Mouse (Mus musculus) cerebellum, adult 11 months (tissue): Measurements from ENCODE around the gene Fsd1.

ENCODE experiments used
- DNase-seq: peaks from one replicate; pipeline ENCODE4 v3.0.0; 2022

Gene Fsd1

DNA sequence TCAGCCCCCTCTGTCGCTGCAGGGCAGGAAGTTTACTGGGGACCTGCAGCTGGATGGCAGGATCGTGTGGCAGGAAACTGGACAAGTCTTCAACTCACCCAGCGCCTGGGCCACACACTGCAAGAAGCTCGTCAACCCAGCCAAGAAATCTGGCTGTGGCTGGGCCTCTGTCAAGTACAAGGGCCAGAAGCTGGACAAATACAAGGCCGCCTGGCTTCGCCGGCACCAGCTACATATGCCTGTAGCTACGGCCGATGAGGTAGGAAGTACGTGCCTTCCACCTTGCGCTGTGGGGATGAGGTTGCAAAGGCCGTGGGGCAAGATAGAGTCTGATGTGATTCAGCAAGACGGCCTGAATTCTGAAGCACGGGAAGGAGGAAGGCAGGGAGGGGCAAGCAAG lies 23.9 kb downstream of the Fsd1 start:
- no peak for DNase-seq

DNA sequence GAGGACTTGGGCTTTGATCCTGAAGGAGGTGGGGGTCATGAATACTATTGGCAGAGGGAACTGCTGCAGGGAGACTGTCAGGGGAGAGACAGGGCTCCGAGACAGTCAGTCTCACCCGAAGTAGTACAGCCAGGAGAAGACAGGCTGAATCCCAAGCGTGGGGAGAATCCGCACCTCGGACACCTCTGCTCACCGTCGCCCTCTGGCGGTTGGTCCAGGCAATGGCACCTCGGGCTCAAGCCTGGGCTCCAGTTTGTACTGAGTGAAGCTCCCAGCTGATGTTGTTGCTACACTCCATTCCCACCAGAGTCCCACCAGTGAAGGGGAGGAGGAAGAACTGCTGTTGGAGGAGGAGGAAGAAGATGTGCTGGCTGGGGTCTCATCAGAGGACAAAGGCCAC lies 24.4 kb downstream of the Fsd1 start:
- peak; percentile 77 for DNase-seq

DNA sequence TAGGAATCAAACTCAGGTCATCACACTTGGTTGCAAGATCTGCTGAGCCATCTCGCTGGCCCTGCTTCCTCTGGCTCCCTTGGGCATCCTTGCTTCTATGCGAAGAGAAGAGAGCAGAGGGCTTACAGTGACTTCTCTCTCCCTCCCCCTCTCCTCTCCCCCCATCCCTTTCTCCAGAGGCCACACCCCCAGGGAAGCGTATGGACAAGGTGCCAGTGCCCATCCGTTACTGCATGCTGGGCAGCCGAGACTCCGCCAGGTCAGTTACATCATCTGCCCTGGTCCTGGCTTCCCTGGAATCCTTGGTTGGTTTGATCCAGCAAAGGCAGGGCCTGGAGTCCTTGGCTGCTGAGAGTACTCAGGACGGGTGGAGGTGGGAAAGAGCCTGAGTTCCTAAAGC lies 25.1 kb downstream of the Fsd1 start:
- no peak for DNase-seq

DNA sequence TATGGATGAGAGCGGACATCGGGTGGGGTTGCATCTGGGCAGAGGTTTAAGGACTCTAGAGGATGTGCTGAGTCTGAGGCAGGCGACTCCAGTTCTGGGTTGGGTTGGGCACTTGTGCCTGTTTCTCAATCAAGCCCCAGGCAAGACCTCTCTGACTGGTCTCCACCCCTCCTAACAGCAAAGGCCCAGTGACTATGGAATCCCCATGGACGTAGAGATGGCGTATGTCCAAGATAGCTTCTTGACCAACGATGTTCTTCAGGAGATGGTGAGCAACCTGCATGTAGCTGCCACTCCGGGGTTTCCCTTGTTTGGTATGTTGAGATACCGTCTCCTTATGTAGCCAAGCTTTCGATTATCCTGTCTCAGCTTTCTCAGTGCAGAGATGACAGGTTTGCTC lies 29.0 kb downstream of the Fsd1 start:
- no peak for DNase-seq

DNA sequence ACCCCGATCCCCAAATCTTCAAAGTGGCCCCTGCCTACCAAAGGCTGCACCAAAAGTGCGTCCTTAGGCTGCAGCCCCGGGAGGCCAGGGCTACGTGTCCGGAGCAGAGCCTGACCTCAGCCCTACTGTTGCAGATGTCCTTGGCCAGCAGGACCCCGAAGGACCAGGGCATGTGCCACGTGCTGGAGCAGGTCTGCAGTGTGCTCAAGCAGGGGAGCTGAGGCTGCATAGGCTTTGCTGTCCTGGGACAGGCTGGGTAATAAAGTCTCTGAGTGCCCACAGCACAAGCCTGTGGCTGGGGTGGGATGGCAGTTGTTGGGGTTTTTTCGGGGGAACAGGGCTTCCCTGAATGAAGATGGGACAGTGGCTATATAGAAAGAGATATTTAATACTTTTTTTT lies 30.1 kb downstream of the Fsd1 start:
- DNase-seq, result no peak

DNA sequence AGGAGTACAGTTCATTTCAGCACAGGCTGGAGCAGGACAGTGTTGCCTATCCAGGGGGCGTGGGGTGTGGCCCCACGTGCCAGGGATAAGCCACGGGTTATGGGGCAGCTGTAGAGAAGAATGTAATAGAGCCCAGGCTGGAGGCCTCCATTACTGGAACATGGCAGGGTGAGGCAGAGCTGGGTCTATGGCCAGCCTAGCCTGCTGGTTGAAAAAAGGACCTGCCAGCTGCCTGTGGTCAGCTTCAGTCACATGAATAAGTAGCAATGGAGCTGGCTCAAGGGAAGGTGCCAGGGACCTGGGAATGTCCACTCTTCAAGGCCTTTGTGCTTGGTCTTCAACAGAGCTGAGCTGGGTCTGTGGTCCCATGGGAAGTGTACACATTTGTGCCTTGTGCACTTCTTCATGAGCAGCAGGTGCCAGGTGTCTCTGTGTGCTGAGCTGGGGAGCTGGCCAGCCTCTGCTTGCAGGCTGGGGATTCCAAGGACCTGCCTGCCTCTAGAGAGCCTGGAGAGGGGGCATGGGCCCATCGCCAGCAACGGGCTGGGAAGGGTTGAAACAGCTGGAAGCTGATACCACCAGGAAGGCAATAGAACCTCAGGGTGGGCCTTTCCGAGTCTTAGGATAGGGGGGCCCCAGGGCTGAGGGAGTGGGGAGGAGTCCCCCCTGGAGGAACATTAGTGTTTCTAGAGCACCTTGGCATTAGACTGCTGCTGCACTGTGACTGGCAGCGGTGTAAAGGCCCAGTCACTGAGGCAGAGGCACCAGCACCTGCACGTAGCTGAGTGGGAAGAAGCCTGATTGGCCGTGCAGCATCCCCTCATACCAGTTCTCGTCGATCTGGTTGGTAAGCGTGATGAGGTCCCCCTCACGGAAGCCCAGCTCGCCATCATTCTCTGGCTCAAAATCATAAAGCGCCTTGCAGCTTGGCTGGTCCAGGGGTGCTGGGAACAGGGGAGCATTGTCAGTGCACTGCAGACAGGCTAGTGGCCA lies 30.8 kb downstream of the Fsd1 start:
- DNase-seq, result no peak

DNA sequence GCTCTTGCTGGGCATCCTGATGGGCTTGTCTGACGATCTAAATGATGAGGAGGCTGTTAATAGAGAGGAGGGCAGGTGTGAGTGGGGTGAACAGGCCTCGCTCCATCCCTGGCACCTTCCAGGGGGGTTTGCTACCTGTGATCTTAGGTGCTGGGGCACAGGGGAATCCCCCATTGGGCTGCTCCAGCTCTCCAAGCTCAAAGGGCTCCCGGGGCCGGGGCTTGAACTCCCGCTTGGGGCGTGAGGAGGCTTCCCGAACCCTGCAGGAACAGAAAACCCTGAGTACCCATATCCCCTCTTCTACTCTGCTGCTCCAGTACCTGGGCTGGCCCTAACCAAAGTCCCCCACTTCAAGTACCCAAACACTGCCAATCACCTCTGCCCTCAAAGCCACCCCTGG lies 31.5 kb downstream of the Fsd1 start:
- DNase-seq, result no peak

DNA sequence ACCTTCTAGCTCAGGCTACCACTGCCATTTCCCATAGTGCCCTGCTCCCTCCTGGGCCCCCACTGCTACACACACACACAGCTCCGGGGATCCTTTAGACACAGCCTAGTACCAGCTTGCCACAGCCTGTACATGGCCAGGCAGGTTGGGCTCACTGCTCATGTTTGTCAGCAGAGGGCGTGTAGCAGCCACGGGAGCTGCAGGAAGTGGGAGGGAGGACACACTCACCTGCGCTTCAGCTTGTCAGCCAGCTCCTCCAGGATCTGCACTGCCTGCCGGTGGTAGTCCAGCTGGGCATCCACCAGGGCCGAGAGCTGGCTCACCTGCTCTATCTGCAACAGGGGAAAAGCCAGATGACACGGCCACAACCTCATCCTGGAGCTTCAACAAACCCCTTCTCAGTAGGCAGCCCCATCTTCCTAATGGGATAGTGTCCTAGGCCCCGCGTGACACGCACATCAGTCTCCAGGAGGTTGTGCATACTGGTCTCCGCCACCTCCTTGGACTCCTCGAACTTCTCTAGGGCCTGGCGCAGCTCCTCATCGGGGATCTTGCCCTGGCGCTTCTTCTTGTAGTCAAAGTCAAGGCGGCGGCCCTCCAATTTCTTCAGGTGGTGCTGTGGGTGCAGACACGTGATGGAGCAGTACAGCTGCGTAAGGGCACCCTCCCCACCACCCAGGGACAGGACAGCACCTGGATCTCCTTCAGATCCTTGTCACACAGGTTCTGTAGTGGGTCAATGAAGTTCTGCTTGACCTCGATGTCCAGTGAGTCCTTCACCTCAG lies 32.2 kb downstream of the Fsd1 start:
- peak; percentile 80 for DNase-seq

DNA sequence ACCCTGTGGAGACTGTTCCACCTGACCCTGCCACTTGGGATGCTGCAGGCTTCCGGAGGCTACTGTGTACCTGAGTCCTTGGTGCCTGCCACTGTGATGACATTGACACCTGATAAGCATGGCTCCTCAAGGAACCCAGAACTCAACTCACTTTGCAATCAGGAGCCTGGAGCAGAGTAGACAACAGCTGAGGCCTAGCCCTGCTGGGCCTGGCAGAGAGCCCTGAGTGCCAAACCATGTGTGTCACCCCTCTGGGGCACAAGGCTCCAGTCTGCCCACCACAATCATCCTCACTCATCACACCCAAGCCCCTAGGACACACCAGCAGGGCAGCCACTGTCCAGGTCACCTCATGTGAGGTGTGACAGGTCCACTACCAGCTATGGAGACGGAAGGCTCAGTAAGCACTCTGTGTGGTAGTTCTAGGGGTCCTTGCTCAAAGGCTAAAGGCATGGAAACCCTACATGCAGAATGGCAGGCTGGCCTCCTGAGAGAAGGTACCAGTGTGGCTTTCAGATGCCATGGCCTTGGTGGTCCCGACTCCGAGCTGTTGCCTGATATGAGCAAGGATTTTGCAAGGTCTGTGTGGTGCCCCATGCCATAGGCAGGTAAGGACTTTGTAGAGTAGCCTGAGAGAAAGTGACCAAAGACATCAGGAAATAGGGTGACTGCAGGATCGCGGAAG lies 34.2 kb downstream of the Fsd1 start:
- no peak for DNase-seq

DNA sequence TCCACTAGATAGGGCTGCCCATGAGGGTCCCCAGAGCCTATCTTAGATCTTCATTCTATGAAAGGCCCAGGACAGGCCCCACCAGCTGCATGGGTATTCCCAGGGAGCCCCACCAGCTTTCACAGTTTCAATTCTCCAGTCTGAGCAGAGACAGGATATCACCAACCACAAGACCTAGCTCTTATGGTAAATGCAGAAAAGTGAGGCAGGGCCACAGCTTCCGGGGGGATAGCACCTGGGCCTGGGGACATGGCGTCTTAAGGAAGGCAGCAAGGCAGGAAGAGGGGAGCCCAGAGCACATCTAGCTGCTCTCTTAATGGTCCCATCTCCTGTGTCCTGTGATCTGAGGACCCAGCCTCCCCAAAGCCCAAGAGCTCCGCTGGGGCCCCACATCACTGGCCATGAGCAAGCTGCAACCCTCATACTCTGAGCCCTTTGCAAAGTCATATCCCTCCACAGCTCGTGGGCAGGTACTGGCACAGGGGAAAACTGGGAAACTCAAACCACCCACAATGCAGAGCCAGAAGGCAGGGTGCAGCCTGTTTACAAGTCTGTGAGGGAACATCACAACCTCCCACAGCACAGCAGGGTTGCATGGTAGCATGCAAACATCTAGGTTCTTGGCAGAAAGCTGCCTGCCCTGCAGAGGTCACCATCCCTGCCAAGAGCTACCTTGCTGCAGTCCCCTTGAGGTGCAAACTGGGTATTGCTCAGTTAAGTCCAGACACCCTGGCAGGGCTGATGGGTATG lies 35.0 kb downstream of the Fsd1 start:
- DNase-seq, result peak; percentile 22

DNA sequence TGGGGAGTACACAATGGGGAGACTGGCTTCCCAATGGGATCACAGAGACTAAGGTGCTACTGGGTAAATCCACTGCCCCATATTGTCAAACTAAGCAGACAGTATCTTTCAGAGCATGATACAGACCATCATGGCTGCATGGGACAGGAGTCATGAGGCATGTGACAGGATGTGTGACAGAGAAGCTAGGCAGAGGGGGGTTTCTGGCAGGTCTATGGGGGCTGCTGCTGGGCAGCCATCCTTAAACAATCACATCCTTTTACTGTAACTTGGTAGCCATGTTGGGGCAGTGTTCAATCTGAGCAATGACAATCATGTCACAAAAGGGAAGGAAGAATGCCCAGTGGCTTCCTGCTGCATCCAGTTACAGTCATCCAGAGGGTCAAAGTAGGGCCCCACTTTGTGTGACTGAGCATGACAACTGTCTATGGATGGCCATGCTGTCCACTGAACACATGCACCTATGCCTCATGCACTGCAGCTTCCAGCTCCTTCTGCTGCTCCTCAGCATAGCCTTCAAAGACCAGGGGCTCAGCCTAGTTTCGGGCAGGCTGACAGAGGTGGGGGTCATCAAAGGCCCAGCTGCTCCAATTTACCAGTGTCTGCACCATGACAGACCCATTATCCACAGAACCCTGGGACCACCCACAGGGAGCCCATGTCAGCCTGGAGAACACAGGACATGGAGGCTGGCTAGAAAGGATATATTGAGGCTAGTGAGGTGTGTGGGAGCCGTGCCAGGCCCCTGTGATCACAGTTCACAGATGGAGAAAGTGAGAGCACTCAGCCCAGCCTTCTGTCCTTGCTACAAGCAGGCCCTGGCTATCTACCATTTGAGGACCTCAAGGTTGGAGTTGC lies 36.1 kb downstream of the Fsd1 start:
- peak; percentile 71 for DNase-seq

DNA sequence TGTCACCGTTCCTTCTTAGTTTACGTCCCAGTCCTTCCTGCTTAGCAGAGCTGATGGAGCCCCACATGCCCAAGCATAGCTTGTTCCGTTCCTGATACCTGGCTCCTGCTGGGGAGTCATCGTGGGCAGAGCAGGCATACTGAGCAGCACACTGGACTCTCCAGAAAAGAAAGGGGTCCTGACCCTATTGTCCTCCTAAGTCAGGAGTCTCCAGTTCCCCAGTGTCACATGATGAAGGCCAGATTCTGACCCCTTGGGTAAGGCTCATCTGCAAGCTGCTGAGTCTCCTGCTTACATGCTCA lies 36.6 kb downstream of the Fsd1 start:
- no peak for DNase-seq

DNA sequence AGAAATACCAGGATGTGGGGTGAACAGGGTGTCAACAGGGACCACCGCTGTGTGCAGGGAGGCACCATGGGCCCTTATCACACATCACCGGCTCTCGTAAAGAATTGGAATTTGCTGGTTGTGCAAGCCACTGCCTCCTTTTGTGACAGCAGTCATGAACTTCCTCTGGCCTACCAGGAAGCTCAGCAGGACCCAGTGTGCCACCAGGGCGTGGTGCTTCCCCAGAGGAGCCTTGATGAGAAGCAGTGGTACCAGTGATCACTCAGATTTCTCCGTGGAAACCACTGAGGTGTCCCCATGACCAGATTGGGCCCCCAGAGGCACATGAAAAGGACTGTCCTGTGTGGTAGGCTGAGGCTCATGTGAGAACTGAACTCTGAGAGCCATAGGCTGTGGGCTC lies 37.1 kb downstream of the Fsd1 start:
- DNase-seq, result peak; percentile 16

DNA sequence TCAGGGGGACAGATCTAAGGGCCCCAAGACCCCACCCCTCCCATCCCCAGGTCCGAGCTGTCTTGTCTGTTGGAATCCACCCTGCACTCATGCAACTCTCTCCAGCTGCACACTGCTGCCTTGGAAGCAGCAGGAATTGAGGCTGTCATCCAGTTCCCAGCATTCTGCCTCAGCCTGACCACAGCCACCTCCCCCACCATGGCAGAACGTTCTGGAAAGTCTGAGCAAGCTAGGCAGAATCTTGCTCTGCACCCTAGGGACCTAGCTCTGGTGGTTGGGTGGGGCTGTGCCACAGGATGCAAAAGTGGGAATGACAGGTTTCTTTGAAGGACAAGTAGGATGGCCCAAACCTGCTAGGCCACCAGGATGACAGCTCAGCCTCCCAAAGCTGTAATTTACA lies 38.2 kb downstream of the Fsd1 start:
- peak; percentile 10 for DNase-seq

DNA sequence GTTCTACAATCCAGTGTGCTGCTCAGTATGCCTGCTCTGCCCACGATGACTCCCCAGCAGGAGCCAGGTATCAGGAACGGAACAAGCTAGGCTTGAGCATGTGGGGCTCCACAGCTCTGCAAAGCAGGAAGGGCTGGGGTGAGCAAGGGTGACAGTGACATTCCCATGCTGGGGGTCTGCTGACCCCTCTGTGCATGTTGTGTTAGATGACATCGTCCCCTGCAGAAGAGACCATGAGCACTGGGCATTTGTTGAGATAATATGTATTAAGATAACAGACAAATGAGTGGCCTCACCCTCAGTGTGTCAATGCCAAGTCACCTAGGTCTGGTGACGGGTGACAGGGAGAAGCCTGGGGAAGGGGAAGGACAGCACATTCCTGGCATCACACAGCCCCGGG lies 38.6 kb downstream of the Fsd1 start:
- DNase-seq, result peak; percentile 13

DNA sequence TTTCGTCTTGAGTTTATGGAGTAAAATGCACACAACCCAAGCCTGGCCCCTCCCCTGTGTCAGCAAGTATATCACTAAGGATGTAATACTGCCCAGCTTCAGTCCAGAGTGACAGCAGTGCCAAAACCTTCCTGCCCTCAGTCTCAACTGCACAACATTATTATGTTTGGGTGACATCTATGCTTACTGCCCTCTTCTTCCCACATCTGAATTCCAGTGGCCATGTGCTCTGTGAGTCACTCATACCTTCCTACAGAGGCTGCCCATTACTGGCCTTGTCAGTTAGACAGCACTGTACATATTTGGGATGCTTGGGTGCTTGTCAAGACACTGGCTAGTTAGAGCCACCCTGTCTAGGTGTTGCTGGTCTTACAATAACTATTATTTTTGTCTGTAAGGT lies 40.0 kb downstream of the Fsd1 start:
- no peak for DNase-seq

DNA sequence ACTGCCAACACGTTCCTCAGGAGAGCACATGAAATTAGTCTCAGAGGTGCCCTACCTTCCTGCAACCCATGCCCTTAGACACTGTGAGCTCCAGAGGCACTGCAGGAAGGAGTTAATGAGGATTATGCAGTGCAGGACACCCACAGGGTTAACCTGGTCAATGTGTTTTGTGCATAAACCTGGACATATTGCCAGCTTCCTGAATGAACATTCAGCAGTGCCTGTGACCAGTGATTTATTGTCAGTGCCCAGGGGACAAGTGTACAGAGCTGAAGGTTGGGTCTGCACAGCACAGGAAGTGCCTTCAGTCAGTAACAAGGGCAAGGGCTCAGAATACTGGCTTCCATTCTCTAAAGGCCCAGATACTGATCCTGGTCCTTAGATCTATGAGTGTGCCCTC lies 40.6 kb downstream of the Fsd1 start:
- DNase-seq, result peak; percentile 17

DNA sequence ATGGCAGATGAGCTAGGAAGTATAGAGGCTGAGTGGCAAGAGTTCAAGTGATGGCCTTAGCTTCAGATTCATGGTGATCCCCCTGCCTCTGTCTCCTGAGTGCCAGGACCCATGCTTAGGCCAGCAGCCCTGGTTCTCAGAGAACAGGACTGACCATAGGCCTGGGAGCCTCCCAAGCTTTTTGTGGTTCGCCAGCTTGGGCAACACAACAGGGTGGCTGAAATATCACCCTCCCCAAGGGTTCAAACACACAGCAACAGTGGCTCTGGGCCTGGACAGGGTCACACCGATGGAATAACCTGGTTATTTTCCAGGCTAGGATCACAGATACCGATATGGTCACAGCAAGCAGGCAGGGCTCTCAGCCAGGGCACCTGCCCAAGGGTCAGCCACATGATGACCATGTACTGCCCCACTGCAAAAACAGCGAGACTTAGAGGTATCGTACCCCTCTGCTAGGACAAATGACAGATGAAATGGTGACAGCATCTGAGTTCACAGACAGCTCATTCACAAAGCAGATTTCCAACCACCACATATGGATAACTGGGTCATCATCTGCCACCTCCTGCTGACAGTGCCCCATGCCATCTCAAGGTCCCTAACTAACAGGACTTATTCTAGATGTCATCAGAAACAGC lies 41.6 kb downstream of the Fsd1 start:
- peak; percentile 55 for DNase-seq

DNA sequence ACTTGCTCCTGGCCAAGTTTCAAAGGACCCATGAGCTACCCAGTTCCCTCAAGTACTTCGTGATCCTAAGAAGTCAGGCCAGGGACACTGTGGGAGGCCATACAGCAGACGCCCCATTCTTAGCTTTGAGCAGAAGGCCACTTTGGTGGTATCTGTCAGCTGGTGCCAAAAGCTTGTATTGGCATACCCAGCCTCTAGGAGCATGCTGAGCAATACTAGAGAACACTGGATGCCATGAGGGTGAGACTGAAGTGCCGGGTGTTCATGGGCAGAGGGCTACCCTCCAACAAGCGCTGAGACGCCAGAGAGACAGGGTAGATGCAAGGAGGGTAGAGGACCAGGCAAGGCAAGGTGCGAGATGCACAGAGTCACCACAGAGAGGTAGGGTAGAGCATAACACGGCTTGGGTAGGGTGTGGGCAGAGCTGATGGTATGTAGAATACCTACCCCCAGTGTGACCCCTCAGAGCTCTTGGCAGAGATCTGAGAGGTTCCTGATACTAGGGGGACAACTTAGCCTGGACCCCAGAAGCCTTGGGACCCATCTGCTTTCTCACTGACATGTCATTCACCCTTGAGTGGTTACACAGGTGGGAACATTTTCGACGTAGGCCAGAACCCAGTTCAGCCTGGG lies 44.0 kb downstream of the Fsd1 start:
- peak; percentile 27 for DNase-seq

DNA sequence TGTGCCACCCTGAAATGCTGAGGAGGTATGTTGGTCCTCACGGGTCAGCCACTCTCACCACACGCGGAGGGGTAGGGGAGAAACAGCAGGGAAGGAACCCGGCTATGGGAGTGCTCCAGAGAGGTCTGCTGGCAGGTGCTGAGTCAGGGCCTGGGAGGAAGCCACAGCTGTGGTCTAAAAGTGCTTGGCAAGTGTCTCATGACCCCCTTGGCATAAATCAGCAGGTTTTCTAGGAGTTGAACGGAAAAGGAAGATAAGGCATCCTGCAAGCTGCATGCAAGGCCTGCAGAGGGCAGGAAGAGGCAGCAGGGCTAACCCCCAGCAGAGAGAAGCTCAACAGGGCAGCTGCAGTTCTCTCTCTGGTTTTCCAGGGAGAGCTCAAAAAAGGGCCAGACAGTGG lies 44.6 kb downstream of the Fsd1 start:
- DNase-seq, result no peak

DNA sequence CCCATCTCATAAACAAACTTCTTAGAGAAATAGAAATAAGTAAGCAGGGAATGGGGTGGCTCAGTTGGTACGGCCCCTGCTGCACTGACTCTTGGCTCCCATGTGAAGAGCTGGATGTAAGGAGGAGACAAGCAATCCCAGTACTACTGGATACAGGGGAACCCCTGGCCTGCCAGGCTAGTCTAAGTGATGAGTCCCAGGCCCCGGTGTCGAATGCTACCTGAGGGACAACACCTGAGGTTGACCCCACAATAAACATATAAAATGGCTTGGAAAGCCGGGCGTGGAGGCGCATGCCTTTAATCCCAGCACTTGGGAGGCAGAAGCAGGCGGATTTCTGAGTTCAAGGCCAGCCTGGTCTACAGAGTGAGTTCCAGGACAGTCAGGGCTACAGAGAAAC lies 45.1 kb downstream of the Fsd1 start:
- DNase-seq, result peak; percentile 16
